Mouse (Mus musculus) retina, embryonic 14.5 days (tissue): ENCODE measurements around the gene Atcay.
A peak's percentile ranks its signal among the peaks of the same experiment; 100 is the strongest.
"Not testable (repeated sequence)": the region's sequence is repeated elsewhere in the genome, so short reads cannot be mapped to it uniquely, and the experiment has no call there.

Source experiments
- DNase-seq: peaks from one replicate; pipeline ENCODE4 v3.0.0-alpha.2; 2015; ENCODE audit warnings: low spot score

The Atcay gene

DNA sequence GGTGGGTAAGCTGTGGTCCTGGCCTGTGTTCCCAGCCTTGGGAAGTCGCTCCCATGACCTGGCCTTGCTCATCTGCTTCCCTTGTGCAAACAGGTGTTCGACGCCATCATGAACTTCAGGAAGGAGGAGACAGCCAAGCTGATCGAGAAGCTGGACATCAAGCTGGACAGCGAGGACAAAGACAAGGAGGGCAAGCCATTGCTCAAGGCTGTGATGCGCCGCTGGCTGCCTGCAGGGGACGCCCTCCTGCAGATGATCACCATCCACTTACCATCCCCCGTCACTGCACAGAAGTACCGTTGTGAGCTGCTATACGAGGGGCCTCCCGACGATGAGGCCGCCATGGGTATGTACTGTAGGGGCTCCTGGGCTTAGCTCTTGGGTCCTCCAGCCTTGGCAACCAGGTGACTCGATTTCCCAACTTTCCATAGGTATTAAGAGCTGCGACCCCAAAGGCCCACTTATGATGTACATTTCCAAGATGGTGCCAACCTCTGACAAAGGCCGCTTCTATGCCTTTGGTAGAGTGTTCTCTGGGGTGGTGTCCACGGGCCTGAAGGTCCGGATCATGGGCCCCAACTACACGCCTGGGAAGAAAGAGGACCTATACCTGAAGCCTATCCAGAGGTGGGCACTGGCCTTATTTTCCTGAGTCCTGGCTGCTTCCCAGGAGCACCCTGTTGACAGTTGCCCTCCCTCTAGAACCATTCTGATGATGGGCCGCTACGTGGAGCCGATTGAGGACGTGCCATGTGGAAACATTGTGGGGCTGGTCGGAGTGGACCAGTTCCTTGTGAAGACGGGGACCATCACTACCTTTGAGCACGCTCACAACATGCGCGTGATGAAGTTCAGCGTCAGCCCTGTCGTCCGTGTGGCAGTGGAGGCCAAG lies 50.9 kb downstream of the Atcay start:
- no peak for DNase-seq

DNA sequence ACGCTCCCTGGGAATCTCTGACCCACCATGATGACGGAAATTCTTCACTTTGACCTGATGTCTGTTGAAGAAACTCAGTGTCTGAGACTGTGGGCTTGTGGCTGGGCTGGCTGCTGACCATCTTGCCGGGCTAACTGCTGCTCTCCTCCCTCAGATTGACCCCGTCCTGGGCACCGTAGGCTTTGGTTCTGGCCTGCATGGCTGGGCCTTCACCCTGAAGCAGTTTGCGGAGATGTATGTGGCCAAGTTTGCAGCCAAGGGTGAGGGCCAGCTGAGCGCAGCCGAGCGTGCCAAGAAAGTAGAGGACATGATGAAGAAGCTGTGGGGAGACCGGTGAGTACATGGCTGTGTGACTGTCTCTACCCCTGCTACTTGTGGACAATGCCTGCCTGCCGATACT lies 51.7 kb downstream of the Atcay start:
- no peak for DNase-seq

DNA sequence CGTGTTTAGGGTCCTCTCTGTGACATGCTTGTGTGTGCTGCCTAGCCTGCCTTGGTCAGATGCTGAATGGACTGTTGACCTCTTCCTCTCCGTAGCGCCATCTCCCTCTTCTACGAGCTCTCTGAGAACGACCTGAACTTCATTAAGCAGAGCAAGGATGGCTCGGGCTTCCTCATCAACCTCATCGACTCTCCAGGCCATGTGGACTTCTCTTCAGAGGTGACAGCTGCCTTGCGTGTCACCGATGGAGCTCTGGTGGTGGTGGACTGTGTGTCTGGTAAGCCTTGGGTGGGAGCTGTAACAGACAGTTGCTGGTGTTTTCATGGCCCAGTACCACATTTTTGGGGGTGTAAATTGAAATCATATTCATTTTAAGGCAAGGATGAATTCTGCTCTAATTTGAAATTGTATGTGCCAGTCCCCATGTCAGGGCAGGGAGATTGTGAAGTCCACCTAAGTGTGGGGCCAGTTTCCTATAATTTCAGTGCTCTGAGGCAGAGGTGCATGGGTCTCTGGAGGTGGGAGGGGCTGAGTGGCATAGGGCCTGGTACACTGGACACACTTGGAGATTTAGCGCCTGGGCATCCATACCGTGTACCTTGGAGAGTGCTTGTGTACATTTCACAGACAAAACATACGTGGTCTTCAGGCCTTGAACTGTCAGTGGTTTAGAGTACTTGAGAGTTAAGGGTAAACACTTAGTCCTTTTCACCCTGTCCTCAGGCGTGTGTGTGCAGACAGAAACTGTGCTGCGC lies 52.5 kb downstream of the Atcay start:
- DNase-seq, result no peak

DNA sequence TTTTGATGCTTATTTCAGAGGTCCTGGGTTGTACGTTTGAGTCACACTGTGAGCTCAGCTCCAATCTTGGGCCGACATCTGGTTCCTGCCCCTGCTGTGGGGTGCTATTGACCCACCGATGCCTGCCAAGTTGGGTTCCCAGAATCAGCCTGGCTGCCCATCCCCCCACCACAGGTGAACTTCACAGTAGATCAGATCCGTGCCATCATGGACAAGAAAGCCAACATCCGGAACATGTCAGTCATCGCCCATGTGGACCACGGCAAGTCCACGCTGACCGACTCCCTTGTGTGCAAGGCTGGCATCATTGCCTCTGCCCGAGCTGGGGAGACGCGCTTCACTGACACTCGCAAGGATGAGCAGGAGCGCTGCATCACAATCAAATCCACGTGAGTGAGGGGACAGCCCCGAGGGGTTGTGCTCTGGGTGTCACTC lies 53.1 kb downstream of the Atcay start:
- no peak for DNase-seq

DNA sequence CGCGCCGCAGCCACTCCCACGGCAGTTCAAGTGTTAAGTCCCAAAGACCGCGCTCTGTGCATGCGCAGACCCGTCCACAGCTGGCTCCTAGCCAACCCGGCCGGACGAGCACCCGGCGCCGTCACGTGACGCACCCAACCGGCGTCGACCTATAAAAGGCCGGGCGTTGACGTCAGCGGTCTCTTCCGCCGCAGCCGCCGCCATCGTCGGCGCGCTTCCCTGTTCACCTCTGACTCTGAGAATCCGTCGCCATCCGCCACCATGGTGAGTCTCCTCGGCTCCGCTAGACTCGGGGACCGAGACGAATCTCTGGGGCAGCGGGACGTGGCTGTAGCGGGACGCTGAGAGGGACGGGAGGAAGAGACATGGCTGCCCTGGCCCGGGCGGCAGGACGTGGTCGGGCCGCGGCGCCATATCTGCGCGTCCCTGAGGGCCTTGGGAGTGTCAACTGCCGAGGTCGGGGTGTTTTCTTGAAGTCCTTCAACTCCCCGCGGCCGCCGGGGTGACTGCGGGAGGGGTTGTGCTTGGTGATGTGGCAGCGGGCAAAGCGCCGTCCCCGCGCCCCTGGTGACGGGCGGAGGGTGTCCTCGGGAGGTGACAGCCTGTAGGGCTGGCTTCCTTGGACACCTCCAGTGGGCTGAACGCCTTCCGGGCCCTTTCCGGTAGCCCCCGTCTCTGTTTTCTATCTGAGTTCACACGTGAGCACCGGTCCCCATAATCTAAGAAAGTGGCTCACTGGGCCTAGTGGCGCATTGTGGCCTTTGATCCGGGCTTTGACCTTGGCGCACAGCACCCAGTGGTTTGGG lies 54.0 kb downstream of the Atcay start, which contains the start of gene Eef2:
Gene Eef2, plus strand, starts transcription at position 166 of the 806 bp plus-strand sequence.
- DNase-seq, result peak; percentile 99

DNA sequence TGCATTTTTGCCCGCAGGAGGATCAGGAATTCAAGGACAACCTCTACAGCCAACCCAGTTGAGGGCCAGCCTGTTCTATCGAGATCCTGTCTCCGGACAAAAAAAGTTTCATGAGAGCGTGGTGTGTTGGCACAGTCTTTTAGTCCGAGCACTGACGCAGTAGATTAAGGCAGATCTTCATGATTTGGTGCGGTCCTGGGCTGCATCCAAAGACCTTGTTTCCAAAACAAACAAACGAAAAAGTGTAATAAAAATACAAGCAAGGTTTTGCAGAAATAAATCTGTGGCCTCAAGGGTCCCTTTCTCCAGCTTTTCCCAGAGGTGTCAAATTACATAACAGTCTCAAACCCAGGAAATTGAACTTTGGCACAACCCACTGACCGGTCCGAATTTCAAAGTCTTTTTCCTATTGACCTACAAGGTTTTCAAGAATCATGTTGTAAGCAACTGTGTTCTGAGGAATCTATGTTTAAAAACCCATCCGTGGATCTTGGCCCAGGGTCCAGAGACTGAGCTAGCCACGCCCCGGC lies 54.6 kb downstream of the Atcay start:
- DNase-seq, result no peak

DNA sequence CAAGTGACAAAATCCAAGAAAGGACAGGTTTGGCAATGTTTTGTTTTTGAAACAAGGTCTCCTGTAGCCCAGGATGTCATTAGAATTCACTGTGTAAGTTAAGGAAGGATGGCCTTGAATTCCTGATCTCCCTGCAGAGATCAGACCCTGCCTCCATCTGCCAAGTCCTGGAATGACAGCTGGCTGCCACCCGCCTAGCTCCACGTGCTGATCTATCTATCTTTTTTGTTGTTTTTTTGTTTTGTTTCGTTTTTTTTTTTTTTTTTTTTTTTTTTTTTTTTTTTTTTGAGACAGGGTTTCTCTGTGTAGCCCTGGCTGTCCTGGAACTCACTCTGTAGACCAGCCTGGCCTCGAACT lies 55.3 kb downstream of the Atcay start:
- not testable (repeated sequence) for DNase-seq

DNA sequence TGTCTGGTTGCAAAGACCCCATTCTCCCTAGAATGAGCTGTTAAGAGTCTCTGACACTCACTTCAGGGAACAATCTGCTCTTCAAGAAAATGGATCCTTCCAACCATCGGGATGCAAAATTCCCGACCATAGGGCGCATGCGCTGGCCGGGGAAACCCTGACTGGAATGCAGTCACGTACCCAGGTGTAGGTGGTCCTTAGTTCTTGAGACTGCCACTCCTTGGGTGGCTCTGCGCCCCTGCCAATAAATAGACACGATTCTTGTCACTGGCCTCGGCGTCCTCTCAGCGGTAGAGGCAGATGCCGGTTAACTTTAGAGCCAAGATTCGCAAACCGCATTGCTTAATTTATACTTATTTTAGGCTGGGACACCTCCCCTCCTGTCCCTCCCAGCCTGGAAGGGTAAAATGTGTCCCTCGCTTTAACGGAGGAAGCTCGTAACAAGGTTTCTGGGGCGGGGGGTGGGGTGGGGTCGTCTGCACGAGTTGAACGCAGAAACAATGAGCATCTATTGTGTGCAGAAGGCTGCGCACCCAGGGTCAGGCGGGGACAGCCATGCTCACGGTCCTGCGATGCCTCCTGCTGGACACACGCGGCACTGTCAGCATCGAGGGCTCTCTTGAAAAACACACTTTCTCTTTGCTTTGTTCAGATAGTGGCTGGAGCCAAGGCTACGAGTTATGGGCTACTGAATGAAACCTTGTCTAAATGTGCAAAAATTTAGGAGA lies 55.9 kb downstream of the Atcay start:
- DNase-seq, result peak; percentile 94

DNA sequence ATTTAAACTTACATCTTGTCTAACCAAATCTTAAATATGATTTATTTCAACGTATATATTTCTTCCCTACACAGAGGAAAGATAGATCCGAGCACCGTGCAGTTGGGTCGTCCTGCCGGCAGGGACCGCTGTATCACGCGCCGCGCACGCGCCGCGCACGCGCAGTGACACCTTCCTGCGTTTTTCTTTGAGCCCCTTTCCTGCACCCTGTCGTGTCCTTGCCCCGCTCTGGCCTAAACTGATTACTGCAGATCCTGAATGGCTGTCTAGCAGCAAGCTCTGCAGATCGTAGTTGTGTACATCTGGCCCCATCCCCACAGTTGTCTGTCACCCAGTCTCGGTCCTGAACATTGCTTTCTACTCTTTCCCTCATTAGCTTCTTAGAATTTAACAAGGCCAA lies 57.5 kb downstream of the Atcay start:
- DNase-seq, result peak; percentile 92

DNA sequence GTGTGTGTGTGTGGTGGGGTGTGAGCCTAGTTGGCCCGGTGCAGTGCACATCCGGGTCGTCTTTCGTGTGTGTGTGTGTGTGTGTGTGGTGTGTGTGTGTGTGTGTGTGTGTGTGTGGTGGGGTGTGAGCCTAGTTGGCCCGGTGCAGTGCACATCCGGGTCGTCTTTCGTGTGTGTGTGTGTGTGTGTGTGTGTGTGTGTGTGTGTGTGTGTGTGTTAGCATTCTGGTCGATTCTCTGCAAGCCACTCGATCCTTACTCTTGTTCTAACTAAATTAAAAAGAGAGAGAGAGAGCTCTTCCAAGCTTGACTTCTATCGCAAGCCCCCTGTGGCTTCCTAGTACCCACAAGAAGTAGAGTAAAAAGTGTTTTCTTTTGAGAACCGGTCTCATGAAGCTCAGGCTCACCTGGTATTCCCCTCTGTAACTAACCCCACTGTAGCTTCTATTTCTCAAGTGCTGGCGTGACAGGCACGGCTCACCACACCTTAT lies 61.2 kb downstream of the Atcay start:
- peak; percentile 42 for DNase-seq

DNA sequence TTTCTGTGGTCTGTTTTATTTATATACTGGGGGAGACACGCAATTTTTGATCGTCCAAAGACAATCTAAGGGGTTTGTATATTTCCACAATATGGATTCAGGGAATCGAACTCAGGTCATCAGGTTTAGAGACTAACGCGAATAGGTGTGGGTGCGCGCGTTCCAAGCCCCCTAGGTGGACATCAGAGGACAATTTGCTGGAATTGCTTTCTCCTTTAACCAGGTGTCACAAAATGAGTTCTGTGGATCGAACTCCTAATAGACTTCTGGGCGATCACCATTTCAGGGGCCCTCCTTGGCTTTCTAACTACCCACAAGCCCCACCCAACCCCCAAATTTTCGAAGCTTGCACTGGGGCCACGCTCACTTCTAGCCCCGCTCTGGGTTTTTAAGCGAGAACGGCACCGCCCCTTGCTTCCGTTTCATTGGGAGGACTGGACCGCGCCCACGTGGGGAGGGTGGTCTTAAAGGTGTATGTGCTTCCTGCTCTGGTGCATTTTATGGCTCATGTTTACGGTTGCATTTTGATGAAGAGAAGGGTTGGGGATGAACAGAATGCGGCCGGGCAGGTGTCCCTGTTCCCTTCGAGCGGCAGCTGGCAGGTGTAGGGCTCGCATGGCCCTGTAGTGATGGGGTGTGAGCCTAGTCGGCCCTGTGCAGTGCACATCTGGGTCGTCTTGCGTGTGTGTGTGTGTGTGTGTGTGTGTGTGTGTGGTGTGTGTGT lies 62.0 kb downstream of the Atcay start:
- peak; percentile 78 for DNase-seq

DNA sequence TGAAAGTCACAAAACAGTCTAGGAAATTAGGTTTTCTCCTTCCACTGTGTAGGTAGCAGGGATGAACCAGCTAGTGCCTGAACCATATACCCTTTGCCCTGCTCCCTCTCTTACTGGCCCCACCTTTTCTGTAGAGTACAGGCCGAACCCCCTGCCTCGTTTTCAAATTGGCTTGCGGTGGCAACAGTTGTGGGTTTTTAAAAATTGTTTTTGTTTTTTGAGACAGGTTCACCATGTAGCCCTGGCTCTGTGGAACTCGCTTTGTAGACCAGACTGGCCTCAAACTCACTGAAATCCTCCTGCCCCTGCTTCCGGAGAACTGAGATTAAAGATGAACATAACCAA lies 62.6 kb downstream of the Atcay start:
- no peak for DNase-seq

DNA sequence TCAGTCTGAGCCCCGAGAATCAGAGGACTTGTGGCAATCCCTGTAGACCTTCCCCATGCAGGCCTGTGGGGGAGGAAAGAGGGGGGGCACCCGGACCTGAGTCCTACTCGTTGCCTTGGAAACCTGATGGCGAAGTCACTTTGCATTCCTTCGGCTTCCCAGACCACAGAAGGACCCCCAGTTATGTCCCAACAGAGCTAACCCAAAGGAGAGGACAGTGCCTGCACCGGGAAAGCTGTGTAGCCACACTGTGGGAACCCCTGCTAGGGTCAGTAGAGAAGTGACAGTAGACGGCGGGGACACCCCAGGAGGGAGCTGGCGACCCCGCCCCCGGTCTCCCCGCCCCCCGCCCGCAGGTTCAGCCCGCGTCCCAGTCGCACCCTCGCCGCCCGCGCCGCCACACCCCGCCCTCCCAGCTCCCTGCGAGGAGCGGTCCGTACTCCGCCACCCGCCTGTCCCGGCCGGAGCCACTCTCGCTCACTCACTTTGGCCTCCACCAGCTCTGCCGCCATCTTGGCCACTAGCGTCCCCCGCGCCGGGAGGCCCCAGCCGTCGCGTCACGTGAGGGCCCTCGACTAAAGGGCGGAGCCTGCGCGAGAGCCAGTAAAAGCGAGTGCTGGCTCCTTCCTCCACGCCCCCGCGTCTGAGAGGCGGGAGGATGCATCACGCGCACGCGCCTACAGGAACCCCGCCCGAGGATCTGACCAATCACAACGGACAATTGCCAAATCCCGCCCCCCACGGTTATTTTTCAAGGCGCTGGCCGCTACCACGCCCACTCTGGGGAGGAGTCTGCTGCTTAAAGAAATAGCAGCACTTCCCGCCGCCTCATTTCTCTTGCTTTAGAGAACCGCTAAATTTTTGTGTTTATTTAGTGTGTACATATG lies 63.2 kb downstream of the Atcay start, which contains the start of gene Pias4:
Gene Pias4, minus strand, starts transcription at position 724 of the 887 bp plus-strand sequence.
- DNase-seq, result peak; percentile 100

DNA sequence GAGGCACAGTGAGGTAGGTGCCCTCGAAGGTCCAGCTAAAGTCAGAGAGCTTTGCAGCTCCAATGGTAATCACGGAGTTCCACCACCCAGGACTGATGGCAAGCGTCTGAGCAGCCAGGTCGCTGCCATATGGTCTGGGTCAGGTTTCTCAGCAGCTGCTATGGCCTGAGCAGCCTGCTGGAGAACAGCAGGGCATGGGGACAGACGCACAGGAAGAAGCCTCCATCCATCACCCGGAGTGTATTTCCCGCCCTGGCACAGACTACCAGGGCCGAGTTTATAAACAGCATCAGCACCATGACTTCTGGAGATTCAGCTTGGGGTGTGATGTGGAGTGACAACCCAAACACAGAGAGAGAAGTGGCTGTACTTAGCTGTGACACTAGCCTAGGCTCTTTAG lies 65.5 kb downstream of the Atcay start:
- no peak for DNase-seq

DNA sequence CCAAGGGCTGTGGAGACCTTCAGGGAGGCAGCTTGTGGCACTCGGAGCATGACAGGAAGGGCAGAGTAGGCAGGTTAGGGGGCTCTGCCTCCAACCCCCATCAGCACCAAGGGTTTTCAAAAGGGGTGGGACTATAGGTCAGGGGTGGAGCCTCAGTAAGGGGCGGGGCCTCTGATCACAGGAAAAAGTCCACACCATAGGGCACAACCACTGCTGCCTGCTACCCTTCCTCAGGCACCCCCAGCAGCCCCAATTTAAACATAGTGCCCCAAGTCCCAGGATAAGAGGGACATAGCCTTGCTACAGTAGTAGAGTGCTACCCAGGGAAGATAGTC lies 68.3 kb downstream of the Atcay start:
- no peak for DNase-seq

DNA sequence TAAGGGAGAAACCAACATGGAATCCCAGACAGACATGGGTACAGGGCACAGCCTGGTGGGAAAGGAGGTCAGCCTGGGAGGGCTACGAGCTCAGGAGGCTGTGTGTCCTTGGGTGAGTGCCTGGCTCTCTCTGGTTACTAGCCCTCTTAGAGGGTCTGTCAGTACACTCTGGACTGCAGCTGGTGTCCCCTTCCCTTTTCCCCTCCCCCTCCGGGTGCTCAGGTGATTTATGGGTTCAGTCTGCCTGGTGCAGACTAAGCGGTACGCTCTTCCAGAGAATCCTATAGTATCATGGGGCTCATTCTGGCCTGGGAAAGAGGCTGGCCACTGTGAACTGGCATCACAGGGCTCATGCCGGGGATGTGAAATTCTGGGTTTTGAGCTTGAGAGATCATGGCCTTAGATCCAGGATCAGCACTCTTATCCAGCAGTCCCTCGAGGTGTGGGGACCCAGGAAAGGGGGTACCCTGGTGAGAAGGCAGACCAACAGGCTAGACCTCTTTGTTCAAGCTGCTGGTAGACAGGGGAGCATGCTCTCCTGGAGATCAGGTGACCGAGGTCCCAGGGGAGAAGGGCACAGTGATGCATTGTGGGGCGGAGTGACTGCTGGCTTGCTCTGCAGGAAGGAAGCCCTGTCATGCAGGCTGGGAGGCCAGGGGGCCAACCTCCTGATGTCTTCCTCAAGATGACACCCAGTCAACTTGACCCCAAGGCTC lies 68.9 kb downstream of the Atcay start:
- DNase-seq, result no peak

DNA sequence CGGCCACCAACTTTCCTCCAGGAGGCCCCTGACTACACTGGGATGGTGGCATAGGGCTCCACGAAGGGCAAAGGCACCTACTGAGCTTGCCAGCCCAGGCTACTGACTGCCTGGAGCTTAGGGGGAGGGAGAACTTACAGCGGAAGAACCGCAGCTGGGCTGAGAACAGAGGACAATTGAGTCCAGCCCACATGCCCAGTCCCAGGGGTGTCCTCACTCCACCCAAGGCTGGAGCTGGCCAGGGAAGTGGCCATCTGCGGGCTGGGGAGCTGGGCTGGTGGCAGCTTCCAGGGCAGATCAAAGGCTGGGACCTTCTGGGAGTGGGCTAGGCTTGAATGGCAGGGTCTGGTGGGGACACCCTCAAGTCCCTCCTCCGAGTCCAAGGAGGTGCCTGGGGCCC lies 75.9 kb downstream of the Atcay start:
- no peak for DNase-seq
